Mouse (Mus musculus) heart, embryonic 14.5 days (tissue): ENCODE results near the gene Tmod2. TPM values are rescaled to one million over a fixed set of nuclear protein-coding genes. Genes with fewer than 3 reads are reported as not detected.

Experiments used
- ATAC-seq: fragments of 200-750 bp; cut with Nextera tagmentation; 2 replicates; pipeline ENCODE4 v1.8.0; 2017; ENCODE audit warnings: low read depth, moderate TSS enrichment; ENCODE audit not compliant: insufficient number of reproducible peaks, insufficient read depth, low FRiP score
- H3K27ac ChIP-seq, 2 experiments: fragments of 200-500 bp in 1 of 2; fragments of 300-500 bp in 1 of 2; sonication (generic) in 1 of 2; replicated peaks in 1 of 2; 2 replicates each; pipeline ENCODE4 v1.5.1; 2012 to 2014; ENCODE audit warnings: low read depth in 2 of 2, low read length in 2 of 2, control low read depth in 1 of 2, mild to moderate bottlenecking in 1 of 2, mixed read lengths in 1 of 2; ENCODE audit not compliant: control insufficient read depth in 1 of 2, insufficient read depth in 1 of 2
- H3K27me3 ChIP-seq: fragments of 300-500 bp; sonication (generic); 2 replicates; pipeline ENCODE4 v1.6.1; 2014; ENCODE audit warnings: mild to moderate bottlenecking, low read length, control low read depth; ENCODE audit not compliant: control insufficient read depth, insufficient read depth
- H3K36me3 ChIP-seq: fragments of 300-500 bp; sonication (generic); 2 replicates; pipeline ENCODE4 v1.6.1; 2014; ENCODE audit warnings: mild to moderate bottlenecking, control low read depth, low read length, mixed read lengths; ENCODE audit not compliant: control insufficient read depth, insufficient read depth
- H3K4me1 ChIP-seq, 2 experiments: fragments of 200-500 bp in 1 of 2; fragments of 300-500 bp in 1 of 2; sonication (generic) in 1 of 2; 2 replicates each; pipeline ENCODE4 v1.6.1; 2012 to 2014; ENCODE audit warnings: low read length in 2 of 2, control low read depth in 1 of 2, mixed read lengths in 1 of 2; ENCODE audit not compliant: control insufficient read depth in 2 of 2, insufficient read depth in 2 of 2
- H3K4me2 ChIP-seq: fragments of 300-500 bp; sonication (generic); 2 replicates; pipeline ENCODE4 v1.6.1; 2014; ENCODE audit warnings: mild to moderate bottlenecking, low read length
- H3K4me3 ChIP-seq, 2 experiments: fragments of 200-500 bp in 1 of 2; fragments of 300-500 bp in 1 of 2; sonication (generic) in 1 of 2; 2 replicates each; pipeline ENCODE4 v1.5.1; 2012 to 2014; ENCODE audit warnings: low read length in 2 of 2, mild to moderate bottlenecking in 2 of 2, control low read depth in 1 of 2, low read depth in 1 of 2, moderate library complexity in 1 of 2; ENCODE audit not compliant: control insufficient read depth in 1 of 2, insufficient read depth in 1 of 2
- H3K9ac ChIP-seq: fragments of 300-500 bp; sonication (generic); 2 replicates; pipeline ENCODE4 v1.6.1; 2014; ENCODE audit warnings: mild to moderate bottlenecking, low read length
- H3K9me3 ChIP-seq: fragments of 300-500 bp; sonication (generic); 2 replicates; pipeline ENCODE4 v1.6.1; 2016; ENCODE audit warnings: low read length, control low read depth; ENCODE audit not compliant: control insufficient read depth
- WGBS: fragments of 180-500 bp; shearing (Covaris S2); extraction: QIAGEN DNeasy Blood & Tissue Kit; methylation state at CpG from one replicate; pipeline ENCODE4 v1.1.7; 2014; 5-methylcytosine and 5-hydroxymethylcytosine counted together
- polyA plus RNA-seq: library from polyadenylated mRNA; unstranded; fragments of >200 nt; fragmentation: Nextera tagmentation; extraction: Ambion mirVana; gene quantifications from 2 replicates; pipeline ENCODE4 v1.2.1, GENCODE M21; 2014

The Tmod2 gene
- polyA plus RNA-seq, 1 experiment from 2014 or later = 4.1 TPM

DNA sequence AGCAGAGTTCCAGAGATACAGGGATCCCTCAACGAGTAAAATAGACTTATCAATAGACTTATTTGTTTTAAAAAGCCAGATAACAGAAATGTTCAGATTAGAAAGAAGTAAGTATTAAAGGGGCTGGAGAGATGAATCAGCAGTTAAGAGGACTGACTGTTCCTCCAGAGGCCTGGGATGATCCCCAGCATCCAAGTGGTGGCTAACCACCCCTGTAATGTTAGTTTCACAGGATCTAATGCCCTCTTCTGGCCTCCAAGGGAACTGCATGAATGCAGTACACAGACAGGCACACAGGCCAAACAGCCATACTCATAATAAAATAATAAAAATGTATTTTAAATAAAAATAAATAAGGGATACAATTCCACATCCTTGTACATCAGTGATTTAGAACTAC lies 21.8 kb upstream of the Tmod2 start:
- Histone ChIP-seq H3K27me3 (no peaks in the 10 kb centered on the region), H3K36me3 (peaks cover 9% of the 10 kb centered on the region; the same call in 1 of the 2 replicates), H3K27ac (no peak overlapping the region), H3K4me3 (no peak overlapping the region), H3K9me3 (0 out of 2 replicates have a peak, but pooled peaks cover 2% of the 10 kb centered on the region), H3K4me1 (peaks cover 3 to 7% of the 10 kb centered on the region in 2 experiments; a peak in 2 of 4 replicates), H3K9ac (no peak overlapping the region), H3K4me2 (no peak overlapping the region)
- WGBS = 45% methylated on average over 1 of the region's 1 CpGs
- ATAC-seq = no peak

DNA sequence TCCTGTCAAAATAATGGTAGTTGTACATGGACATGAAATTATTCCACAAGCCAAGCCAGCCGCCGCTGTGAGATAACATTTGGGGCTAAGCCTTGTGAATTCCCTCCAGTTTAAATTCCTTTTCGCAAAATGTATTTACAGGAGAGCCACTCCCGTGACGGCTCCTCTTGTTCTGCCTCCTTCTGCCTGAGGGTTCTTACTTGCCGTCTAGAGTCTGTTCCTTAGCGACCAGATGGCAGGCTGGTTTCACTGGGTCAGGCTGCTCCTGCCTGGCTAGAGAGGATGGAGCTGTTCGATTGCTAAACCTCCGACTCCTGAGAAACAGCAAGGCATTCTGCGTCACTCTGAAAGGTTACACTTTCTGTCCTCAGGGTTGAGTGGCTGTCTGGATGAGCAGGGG lies 21.0 kb upstream of the Tmod2 start:
- no peak overlapping the region for H3K4me3 ChIP-seq
- peaks cover 3 to 7% of the 10 kb centered on the region in 2 experiments; a peak in 2 of 4 replicates for H3K4me1 ChIP-seq
- 0 out of 2 replicates have a peak, but pooled peaks cover 2% of the 10 kb centered on the region for H3K9me3 ChIP-seq
- H3K4me2 ChIP-seq = no peak overlapping the region
- no peak overlapping the region for H3K27ac ChIP-seq
- H3K27me3 ChIP-seq = no peaks in the 10 kb centered on the region
- no peak for ATAC-seq
- H3K36me3 ChIP-seq = peaks cover 8% of the 10 kb centered on the region; the same call in 1 of the 2 replicates
- 59% methylated on average over 10 of the region's 10 CpGs for WGBS
- no peak overlapping the region for H3K9ac ChIP-seq

DNA sequence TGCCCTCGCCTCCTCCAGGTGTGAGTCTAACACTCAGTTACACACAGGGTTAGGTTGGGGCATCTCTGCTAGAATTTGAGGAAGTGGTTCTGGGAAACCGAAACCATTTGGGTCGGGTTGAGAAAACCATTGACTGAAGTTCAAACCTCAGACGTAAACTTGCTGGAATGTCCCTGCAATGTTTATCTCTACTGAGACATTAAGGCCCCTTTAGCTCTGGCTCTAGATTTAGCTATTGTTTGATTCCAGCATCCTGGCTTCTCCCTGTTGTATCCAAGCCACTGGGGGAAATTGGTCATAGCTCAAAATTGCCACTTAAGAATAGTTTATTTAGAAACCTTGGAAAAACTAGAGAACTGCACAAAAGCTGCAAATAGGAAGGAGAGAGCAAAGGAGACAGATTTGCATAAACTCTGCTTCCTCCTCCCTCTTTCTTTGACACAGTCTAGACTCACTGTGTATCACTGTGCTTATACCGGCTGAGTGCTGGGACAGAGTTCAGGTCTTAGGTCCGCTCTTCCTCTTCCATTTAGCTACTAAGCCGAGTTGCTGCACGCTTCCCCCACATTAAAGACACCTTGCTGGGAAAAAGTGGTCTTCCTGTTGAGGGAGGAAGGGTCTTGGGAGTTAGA lies 19.8 kb upstream of the Tmod2 start:
- peak overlapping the region; percentile 41 to 45; a peak in 2 of 4 replicates for H3K27ac ChIP-seq
- 0 out of 2 replicates have a peak, but pooled peaks cover 2% of the 10 kb centered on the region for H3K9me3 ChIP-seq
- H3K4me2 ChIP-seq = no peak overlapping the region
- 0 out of 2 replicates have a peak, but pooled peaks cover 6% of the 10 kb centered on the region for H3K36me3 ChIP-seq
- no peak for ATAC-seq
- H3K4me1 ChIP-seq = peaks cover 3 to 7% of the 10 kb centered on the region in 2 experiments; a peak in 2 of 4 replicates
- 65% methylated on average over 8 of the region's 8 CpGs for WGBS
- no peaks in the 10 kb centered on the region for H3K27me3 ChIP-seq
- H3K9ac ChIP-seq = no peak overlapping the region
- no peak overlapping the region for H3K4me3 ChIP-seq

DNA sequence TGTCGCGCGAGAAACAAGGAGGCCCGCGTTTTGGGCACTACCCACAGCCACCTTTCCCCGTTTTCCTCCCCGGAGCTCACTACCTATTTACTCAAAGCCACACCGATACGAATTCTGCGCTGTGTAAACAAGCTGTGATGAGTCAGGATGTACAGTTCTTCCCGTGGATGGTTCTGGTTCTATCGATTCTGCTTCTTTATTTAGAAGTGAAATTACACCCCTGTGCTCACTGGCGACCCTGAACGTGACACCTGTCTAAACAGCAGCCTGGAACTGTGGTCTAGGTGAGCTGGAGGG lies 15.1 kb upstream of the Tmod2 start:
- no peak for ATAC-seq

DNA sequence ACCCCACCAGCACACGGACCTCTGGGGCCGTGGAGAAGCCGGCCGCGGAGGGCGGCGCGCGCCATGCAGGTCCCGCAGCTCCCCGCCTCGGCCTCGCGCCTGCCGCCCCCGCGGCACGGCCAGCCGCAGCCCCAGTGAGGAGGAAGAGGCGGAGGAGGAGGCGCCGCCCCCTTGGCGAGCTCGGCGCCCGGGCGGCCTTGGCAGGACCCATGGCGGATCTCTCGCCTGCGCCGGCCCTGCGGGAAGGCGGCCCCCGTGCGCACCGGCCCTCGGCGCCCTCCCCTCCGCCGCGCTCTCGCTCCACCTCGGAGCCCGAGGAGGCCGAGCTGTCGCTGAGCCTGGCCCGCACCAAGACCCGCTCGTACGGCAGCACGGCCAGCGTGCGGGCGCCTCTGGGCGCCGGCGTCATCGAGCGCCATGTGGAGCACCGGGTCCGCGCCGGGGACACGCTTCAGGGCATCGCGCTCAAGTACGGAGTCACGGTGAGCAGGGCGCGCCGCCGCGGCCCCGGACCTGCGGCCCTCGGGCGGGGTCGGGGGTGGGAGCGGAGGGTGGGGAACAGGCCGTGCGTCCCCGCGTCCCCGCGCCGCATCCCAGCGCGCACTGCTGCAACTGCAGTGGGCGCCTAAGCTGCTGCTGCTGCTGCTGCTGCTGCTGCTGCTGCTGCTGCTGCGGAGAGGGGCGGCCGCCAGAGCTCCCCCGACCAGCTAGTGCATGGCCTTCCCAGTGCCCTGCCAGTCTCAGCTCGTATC lies 14.6 kb upstream of the Tmod2 start, which contains the start of gene Lysmd2:
Gene Lysmd2 (plus strand): TSS at position 186 of the 752 bp plus-strand sequence.
- Histone ChIP-seq H3K4me3 (peak within 1 kb of the TSS; percentile 85 to 98), H3K9me3 (0 out of 2 replicates have a peak, but pooled peaks cover 2% of the 10 kb centered on the region), H3K27me3 (0 out of 2 replicates have a peak, but pooled peaks cover 5% of the 10 kb centered on the region), H3K9ac (peak within 1 kb of the TSS; percentile 90), H3K36me3 (no peaks in the 10 kb centered on the region), H3K4me1 (peaks cover 2 to 3% of the 10 kb centered on the region in 2 experiments; a peak in 3 of 4 replicates), H3K27ac (peak within 1 kb of the TSS; percentile 43 to 75), H3K4me2 (peak within 1 kb of the TSS; percentile 94)
- ATAC-seq = peak; percentile 90
- WGBS = under 1% methylated on average over 87 of the region's 94 CpGs

More for the DNA sequence above, 15.1 kb upstream of the Tmod2 start:
- H3K9ac ChIP-seq = peak overlapping the region; percentile 90
- peak overlapping the region; percentile 94 for H3K4me2 ChIP-seq
- no peaks in the 10 kb centered on the region for H3K36me3 ChIP-seq
- H3K9me3 ChIP-seq = 0 out of 2 replicates have a peak, but pooled peaks cover 2% of the 10 kb centered on the region
- H3K27ac ChIP-seq = peak overlapping the region; percentile 13 to 75; a peak in 3 of 4 replicates
- H3K27me3 ChIP-seq = 0 out of 2 replicates have a peak, but pooled peaks cover 5% of the 10 kb centered on the region
- peaks cover 2 to 3% of the 10 kb centered on the region in 2 experiments; a peak in 3 of 4 replicates for H3K4me1 ChIP-seq
- WGBS = 2% methylated on average over 14 of the region's 14 CpGs
- peak overlapping the region; percentile 85 to 98 for H3K4me3 ChIP-seq

DNA sequence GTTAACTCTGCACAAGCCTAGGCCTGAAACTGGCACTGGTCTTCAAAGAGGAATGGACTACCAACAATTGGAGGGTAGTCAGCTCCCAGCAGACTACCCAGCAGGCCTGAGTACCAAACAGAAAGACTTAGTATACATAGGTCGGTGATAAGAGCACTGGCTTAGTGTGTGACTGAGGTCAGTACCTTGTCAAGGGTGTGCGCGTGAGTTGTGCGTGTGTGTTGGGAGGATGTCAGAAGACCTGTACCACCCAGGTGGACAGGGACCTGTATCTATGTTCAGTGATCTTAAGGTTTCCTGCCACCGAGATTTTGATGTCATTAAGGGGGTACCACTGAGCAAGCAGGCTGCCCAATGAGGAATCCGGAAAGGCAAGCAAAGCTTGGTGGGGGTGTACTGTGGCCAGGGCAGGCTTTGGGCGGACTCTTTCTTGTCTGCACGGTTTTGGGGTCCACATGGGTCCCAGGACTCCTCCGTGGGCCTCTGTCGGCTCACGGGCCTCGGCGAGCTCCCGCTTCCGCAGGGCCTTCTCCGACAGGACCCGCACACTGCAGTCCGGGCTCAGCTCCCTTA lies 13.9 kb upstream of the Tmod2 start:
- Histone ChIP-seq H3K4me1 (peaks cover 2 to 3% of the 10 kb centered on the region in 2 experiments; a peak in 2 of 4 replicates), H3K4me2 (peak overlapping the region; percentile 94), H3K27me3 (0 out of 2 replicates have a peak, but pooled peaks cover 5% of the 10 kb centered on the region), H3K9me3 (0 out of 2 replicates have a peak, but pooled peaks cover under 1% of the 10 kb centered on the region), H3K36me3 (no peaks in the 10 kb centered on the region), H3K27ac (peak overlapping the region; percentile 7 to 75; a peak in 3 of 4 replicates), H3K9ac (peak overlapping the region; percentile 90), H3K4me3 (peak overlapping the region; percentile 85 to 98)
- ATAC-seq = no peak
- 15% methylated on average over 18 of the region's 18 CpGs for WGBS

DNA sequence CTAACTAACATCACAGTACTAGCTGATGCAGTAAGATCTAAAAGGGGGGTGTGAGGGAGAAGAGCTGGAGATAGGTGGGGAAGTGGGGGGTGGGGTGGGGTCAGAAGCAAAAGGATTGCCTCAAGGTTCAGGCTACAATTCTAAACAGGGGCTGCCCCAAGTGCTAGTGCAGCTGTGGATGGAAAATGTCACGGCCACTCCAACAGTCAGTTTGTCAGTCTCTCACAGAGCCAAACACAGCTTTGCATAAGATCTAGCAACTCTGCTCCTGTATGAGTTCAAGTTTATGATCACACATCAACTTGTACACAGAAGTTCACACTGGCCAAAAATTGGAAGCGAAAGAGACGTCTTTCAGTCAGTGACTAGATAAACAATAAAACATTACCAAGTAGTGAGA lies 10.3 kb upstream of the Tmod2 start:
- Histone ChIP-seq H3K4me2 (no peak overlapping the region), H3K9ac (no peak overlapping the region), H3K27ac (no peak overlapping the region), H3K4me3 (no peak overlapping the region), H3K4me1 (peaks cover 2 to 3% of the 10 kb centered on the region in 2 experiments; a peak in 2 of 4 replicates), H3K9me3 (no peaks in the 10 kb centered on the region), H3K36me3 (no peaks in the 10 kb centered on the region), H3K27me3 (0 out of 2 replicates have a peak, but pooled peaks cover 5% of the 10 kb centered on the region)
- ATAC-seq = no peak
- 74% methylated on average over 3 of the region's 3 CpGs for WGBS
